Mouse (Mus musculus): ENCODE results near the gene Zfp827.

Zfp827 gene

DNA sequence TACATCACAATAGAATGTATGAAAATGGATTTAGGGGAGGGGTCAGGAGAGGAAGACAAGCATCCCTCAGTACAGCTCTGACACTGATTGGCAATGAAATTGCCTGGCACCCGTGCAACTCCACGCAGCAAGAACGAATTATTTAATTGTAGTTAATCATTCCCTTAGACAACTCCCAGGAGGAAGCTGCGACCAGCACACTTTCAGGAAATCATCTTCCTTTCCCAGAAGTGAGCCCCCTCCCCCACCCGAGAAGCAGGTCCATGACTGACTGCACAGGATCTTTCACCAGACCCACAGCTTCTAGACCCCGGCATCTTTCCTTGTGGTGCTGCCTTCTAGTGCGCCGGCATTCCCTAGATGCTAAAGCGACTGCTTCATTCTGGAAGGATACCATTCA is 183.4 kb downstream of the Zfp827 start:
- no peak for DNase-seq (ENCODE audit: low read depth, low spot score)

DNA sequence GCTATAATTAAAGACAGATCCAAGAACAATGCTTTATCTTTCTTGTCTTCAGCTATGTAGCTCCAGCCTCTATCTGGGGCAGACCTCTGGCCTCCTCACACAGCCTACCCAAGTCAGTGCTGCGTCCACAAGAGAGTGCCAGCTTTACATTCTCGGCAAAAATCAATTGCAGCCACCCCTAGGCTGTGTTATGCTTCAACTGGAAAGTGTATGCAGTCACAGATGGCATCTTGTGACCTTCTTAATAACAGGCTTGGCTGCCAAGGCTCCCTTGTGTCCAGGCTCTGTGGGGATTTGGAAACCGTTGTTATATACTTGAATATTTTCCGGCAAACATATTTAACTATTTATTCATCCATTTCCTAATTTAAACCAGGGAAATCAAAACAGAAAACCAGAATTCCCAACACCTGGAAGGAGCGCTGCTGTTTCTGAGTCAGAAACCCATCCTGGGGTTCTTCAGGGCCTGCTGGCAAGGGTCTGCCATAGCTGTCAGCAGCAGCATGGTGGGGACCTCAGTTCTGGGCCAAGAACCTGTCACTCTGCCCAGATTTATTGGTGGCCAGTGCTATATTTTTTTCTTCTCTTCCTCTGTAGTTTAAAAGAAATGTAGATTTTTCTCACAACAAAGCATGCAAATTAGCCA is 194.0 kb downstream of the Zfp827 start:
- DNase-seq (ENCODE audit: low read depth, low spot score): no peak

DNA sequence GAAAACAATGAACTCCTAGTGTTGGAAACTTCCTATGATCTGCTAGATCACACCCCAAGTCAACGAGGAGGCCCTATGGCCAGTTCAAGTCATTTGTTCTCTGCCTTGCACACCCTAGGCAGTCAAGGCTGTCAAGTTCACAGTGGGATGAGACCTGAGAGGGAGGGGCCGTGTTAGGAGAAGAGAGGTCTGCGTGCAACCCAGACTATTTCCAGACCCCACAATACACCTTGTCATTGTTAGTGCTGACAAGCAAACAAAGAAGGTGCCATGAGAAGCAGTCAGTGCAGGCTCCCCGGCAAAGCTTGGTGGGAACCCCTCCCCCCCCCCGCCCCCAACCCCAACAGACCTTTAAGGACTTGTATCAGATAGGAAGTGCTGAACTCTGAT is 194.5 kb downstream of the Zfp827 start:
- DNase-seq (ENCODE audit: low read depth, low spot score): no peak

DNA sequence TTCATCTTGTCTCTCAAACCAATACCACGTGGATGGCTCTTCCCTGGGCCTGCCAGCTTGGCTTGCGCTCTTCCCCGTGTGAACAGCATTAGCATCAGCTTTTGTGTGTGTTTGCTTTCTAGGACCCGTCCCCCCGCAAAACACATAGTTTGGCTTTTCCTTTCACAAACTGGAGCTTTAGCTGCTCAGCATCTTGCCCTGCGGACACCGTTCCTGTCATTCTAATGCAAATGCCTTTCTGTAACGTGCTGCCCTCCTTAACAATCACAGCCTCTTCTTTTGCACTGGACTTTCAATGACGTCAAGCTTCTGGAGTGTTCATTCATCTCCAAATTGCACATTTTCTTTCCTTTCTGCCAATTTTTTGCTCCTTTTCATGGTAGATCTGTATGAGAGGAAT is 196.1 kb downstream of the Zfp827 start:
- DNase-seq (ENCODE audit: low read depth, low spot score): no peak

DNA sequence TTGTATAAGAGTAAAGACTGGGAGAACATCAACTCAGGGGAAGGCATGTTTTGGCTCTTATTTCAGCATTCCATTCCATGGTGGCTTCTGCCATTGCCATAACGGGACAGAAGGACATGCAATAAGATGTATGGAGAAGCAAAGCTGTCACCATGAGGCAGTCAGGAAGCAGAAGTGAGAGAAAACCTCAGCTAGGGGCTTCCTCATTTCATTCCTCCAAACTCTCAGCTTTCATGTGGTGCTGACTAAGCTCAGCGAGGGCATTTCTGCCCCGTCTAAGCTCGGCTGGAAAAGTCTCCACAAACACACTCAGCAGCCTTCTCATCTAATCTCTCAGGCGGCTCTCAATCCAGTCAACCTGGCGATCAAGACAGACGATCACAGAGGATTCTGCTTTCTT is 197.3 kb downstream of the Zfp827 start:
- no peak for DNase-seq (ENCODE audit: low read depth, low spot score)

DNA sequence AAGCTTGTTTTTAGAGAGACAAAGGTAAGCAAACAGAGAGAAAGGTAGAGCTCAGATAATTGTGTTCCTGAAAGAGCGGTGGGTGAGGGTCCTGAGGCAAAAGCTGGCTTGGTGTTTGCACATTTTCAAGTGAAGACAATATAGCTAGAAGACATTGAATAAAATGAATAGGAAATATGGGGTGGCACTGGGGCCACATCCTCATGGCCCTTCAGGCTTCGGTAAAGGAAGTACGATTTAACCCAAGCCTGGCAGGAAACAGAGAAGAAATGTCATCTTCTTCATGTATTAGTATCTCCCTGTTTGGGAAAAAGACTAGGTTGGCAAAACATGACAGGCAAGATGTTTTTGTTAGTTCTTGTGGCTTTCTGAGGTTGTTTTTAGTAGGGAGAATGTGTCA is 197.8 kb downstream of the Zfp827 start:
- no peak for DNase-seq (ENCODE audit: low read depth, low spot score)

GRCm38 (mm10) chr8:79227194-79227593 is 199.0 kb downstream of the Zfp827 start:
- no peak for DNase-seq (ENCODE audit: low read depth, low spot score)

- no peak for DNase-seq (ENCODE audit: low read depth, low spot score)
Observed at GRCm38 (mm10) chr8:79227916-79228315, 199.7 kb downstream of the Zfp827 start.

DNA sequence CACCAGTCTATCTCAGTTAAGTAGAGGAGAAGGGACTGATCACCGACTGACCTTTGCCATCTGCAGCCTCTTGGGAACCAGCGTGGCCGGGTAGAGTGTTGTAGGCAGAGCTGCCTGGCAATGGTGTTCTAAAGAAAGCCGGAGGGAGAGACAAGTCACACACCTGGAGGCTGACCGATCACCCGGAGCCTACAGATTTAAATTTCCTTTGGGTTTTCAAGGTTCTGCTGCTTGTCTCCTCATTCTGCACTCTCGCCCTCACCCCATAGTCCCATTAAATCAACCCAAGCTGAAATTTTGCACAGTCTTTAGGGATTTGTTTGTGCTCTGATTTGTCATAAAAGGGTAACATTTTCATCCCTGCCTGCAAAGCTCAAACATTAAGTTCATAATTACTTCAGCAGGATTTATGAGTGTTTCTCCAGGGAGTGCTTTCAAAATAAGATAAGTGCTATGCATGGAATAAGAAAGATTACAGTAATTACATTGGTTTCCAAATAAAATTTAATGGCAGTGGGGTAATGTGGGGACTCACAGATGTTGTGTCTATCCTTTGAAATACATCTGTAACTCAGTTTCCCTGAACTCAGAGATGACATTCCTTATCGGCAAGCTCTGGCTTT is 201.1 kb downstream of the Zfp827 start:
- no peak for DNase-seq (ENCODE audit: low read depth, low spot score)

GRCm38 (mm10) chr8:79239320-79239719 is 211.1 kb downstream of the Zfp827 start:
- DNase-seq (ENCODE audit: low read depth, low spot score): no peak

DNA sequence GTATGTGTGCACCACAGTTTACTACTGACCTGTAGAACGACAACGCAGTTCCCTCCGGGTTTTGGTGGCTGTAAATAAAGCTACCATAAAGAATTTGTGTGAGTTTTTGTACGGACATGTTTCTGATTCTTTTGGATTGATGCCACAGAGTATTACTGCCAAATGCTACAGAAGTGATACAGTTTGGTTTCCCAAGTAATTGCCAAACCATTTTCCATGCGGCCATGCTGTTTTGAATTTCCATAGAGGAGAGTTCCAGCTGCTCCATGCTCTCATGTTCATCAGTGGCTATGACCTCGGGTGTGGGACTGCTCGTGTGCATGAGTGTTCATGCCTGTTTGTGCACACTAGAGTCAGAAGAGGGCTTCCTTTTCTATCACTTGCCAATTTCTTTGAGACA is 211.8 kb downstream of the Zfp827 start:
- no peak for DNase-seq (ENCODE audit: low read depth, low spot score)
